Mouse (Mus musculus) CH12F3 (cell line): ENCODE results near the gene Mast1.
"Not testable (repeated sequence)": the region's sequence is repeated elsewhere in the genome, so short reads cannot be mapped to it uniquely, and the experiment has no call there.

Source experiments
- in situ Hi-C: fragments of 300-500 bp; cut with MboI; formaldehyde crosslinking; loops from 2 replicates; pipeline ENCODE4 v1.14.3; 2020; ENCODE audit warnings: low sequenced_read_pairs

The Mast1 gene

GRCm38 (mm10) chr8:84911854-84912253, 25.3 kb downstream of the Mast1 start:
- in situ Hi-C loops, result no loop called here

DNA sequence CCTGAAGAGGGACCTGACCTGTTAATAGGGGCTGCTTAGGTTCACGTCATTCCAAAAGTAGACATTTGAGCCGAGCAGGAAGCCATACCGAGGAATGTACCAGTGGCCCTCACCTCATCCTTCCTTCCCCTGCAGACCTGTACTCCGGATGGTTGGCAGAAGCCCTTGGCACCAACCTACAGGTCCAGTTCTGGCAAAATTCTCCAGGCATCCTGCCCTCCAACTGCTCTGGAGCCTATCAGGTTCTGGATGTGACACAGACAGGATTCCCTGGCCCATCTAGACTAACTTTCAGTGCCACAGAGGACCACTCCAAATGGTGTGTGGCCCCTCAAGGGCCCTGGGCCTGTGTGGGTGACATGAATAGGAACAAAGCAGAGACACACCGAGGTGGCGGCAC, 26.6 kb downstream of the Mast1 start:
- in situ Hi-C loops, result no loop called here

GRCm38 (mm10) chr8:84909949-84910348, 27.2 kb downstream of the Mast1 start:
- in situ Hi-C loops, result no loop called here

DNA sequence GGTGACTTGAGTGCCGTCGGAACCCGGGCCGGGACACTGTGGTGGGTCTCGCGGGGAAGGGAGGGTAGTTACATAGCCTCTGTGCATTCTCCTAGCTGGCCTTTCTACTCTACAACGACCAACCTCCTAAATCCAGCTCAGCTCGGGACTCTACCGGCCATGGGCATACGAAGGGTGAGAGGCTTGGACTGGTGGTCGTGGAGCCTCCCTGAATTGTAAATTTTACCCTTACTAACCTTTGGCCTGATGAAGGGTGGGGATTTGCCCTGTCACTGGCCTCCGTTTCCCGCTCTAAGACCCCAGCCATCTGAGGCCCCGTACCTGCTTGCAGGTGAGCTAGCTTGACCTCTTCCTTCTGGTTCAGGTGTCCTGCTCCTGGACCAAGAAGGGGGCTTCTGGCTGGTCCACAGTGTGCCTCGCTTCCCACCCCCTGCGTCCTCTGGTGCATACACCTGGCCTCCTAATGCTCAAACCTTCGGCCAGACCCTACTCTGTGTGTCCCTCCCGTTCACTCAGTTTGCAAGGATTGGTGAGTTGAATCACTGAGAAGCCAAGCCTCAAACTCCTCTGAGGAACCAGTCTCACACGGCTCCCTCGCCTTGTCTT, 27.9 kb downstream of the Mast1 start:
- in situ Hi-C loops, result no loop called here

- in situ Hi-C loops, result no loop called here
Observed at GRCm38 (mm10) chr8:84908421-84909161, 28.6 kb downstream of the Mast1 start, which contains the start of gene Dnase2a. TSS of gene Dnase2a (plus strand) at chr8:84908560.

DNA sequence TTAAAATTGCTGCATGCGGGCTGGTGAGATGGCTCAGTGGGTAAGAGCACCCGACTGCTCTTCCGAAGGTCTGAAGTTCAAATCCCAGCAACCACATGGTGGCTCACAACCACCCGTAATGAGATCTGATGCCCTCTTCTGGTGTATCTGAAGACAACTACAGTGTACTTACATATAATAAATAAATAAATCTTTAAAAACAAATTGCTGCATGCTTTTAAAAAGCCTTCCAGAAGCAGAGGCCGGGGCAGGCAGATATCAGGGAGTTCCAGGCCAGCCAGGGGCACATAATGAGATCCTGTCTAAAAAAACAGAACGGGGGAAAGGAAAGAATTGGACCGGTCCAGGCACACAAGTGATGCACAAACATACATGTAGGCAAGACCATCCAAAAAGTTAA, 29.2 kb downstream of the Mast1 start:
- in situ Hi-C loops, result not testable (repeated sequence)

DNA sequence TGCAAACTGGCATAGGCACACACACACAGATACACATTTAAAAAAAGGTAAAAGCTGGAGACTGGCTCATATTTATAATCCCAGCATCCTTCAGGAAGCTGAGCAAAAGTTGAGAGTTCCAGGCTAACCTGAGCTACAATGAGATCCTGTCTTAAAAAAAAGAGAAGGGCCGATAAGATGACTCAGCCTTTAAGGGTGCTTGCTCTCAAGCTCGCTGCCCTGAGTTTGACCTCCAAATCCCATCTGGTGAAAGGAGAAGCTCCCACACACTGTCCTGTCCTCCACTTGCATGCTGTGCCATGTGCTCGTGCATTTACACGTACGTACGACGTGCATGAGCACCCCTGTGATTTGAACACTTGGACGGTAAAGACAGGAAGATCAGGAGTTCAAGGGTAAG, 29.7 kb downstream of the Mast1 start:
- in situ Hi-C loops, result no loop called here

DNA sequence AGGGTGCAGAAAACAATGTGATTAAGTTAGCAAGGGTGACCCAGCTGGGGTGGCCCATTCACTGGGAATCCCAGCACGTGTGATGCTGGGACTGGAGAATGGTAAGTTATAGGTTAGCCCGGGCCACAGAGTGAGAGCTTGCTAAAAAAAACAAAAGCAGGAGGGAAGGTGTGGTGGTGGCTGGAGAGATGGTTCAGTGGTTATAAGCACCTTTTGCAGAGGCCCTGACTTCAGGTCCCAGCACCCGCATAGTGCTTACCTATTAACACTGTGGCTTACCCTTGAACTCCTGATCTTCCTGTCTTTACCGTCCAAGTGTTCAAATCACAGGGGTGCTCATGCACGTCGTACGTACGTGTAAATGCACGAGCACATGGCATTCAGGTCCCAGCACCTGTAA, 30.1 kb downstream of the Mast1 start:
- in situ Hi-C loops, result no loop called here

DNA sequence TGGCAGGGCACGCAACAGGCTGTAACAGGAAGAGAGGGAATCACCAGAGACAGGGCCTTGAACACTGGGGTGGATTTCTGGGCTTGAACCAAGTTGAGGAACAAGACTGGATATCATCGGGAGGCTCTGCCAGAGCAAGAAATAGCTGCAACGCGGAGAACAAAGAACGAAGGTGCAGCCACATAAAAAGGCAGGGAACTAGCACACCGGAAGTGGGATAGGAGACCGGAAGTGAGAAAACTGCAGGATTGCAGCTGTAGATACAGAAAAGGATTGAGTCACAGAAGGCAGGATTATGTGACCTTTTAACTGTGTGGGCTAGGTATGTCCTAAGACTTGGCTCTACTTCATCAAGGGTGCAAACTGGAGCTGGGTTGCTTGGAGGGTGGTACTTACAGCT, 32.8 kb downstream of the Mast1 start:
- in situ Hi-C loops, result no loop called here

GRCm38 (mm10) chr8:84902920-84903661, 34.1 kb downstream of the Mast1 start:
- in situ Hi-C loops, result no loop called here

DNA sequence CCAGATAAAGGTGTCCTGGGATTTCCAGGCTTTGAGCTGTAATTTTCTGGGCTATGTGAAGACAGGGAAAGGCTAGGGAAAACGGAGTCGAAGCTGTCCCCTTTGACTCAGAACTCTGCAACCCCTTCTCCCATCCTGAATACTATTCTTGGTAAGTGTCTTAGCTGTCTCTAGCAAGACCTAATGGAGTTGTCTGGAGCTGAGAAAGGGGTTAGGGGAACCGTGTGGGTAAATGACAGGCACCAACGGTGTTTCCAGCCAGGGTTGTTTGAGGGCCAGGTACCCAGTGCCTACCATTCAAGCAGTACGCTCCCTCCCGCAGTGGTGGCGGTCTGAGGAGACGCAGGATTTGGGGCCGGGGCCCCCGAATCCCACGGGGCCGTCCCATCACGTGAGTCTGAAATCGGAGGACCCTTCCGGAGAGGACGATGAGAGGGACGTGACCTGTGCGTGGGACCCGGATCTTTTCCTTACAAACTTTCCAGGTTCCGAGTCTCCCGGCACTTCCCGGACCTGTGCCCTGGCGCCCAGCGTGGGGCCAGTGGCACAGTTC, 34.7 kb downstream of the Mast1 start:
- in situ Hi-C loops, result no loop called here

DNA sequence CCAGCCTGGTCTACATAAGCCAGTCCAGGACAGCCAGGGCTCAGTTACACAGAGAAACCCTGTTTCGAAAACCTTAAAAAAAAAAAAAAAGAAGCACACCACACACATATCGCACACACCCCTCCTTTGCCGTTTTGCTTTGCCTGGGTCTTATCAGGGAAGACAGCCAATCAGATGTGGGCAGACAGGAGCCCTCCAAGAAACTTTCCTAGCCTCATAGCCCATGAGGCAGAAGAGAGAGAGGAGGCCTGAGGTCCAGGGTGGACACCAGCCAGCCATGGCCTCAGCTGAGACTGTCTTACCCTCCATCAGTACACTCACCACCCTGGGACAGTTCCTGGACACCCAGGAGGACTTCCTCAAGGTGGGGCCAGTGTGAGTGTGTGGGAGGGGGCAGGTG, 35.4 kb downstream of the Mast1 start, which contains the start of gene Klf1:
Gene Klf1, plus strand, starts transcription at position 177 of the 400 bp plus-strand sequence.
- in situ Hi-C loops, result no loop called here

DNA sequence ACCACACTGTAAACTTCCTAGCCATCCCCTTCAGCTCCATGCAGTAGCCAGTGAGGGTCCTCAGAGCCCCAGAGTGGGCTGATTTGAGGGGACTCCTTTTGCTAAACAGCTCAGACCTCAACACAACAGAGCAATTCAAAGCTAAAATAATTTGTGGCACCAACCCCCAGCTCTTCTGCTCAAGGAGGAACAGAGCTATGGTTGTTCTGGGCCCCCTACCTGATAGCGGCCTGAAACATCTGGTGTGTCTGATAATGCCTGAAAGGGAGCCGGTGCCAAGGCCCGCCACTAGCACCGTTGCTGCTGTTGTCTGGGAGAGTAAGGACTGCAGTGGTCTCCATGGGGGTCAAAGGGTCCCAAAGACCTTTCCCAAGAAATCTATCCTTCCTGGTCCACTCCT, 36.1 kb downstream of the Mast1 start:
- in situ Hi-C loops, result no loop called here

DNA sequence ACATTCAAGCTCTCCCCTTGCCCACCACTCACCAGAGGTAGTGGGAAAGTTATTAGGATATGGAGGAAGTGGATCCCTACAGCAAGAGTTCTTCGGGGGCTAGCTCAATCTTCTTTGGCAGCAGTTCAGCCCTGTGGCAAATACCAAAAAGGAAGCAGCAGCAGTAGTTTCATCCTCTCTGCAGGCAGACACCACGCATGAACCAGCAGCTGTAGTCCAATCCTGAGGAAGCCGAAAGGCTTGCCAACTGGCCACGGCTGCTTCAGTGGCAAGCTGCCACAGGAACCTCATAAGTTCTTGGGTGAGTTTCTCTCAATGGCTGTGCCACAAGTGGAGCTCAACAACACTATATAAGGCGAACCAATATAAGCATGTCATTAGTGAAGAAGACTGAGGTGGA, 41.2 kb downstream of the Mast1 start:
- in situ Hi-C loops, result no loop called here

- in situ Hi-C loops, result no loop called here
Observed at GRCm38 (mm10) chr8:84893709-84894134, 43.4 kb downstream of the Mast1 start, which contains the start of gene Gcdh. TSS of gene Gcdh (minus strand) at chr8:84893921.

DNA sequence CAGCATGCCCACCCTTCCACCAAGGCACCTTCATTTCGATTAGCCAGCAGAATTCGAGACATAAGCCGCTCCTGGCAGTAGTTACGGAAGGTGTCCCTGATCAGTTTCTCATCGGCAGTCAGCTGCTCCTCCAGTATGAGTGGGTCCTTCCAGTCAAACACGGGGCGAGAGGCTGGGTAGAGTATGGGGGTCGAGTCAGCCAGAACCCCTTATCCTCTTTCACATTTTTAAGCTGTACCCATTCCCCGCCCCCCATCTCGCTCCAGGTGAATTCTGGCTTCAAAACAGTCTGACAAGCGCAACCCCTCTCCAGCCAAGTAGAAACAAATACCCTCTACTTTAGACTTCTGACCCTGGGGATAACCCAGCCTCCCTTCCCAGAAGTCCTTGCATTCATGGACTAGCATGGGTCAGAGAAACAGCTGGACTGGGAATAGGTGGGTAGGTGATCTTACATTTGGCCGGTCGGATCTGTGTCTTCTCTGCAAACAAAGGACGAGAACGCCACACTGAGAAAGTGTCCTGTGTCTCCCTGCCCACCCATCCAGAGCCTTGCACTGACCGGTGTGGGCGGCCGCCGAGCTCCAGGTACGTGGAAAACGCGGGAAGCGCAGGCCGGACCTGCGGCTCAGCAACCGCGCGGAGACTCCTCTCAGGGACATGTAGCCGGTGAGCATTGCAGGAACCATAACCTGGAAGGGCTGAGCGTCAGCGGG, 44.0 kb downstream of the Mast1 start:
- in situ Hi-C loops, result no loop called here

DNA sequence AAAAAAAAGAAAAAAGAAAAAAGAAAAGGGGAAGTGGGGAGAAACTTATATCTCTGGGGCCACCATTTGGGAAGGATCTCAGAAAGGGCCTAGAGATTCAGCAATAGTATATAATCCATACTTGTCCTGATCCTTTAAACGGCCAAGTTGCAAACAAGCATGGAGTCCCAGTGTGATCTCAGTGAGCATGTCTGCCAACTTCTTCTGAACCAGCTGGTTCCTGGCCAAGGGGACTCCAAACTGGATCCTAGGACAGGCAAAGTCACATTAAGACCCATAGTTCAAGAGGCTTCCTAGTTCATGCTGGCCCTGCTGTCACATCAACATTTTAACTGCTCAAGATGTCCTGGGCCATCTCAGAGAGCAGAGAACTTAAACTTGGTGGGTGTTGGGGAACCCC, 48.0 kb downstream of the Mast1 start:
- in situ Hi-C loops, result no loop called here

DNA sequence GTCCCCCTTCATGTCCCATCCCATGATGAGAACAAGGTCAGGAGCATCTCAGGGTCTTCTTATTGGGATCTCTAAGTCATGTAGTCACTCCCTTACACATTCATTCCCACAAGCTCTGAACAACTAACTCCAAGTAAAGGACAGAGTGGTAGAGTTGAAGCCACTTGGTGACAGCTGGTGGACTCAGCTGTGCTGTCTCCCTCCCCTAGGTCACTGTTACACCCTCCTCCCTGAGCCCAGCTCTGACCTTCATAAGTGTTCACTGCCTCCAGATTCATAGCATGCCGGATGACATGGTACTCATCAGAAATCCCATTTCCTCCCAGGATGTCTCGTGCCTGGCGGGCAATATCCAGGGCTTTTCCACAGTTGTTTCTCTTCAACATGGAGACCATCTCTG, 48.9 kb downstream of the Mast1 start:
- in situ Hi-C loops, result no loop called here

GRCm38 (mm10) chr8:84884728-84885127, 52.4 kb downstream of the Mast1 start:
- in situ Hi-C loops, result no loop called here

DNA sequence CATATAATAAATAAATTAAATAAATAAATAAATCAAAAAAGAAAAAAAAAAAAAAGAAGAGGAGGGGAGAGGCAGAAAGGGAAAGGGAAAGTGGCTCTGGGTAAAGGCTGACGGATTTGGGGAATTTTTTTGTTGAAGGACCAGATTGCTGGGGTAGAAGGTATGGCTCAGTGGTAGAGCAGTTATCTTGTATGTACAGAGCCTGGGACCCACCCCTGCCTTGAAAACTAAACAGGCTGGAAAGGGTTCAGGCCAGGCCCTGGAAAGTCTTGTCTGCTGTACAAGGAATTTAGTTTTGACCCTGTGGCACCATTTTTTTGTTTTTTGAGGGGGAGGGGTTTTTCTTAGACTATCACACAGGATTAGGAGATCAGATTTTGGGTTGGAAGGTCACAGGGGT, 58.2 kb downstream of the Mast1 start:
- in situ Hi-C loops, result no loop called here
